Mouse (Mus musculus) liver, embryonic 16.5 days (tissue): ENCODE data around the gene Zbtb18. TPM values are rescaled to one million over a fixed set of nuclear protein-coding genes. Genes with fewer than 3 reads are reported as not detected.

Source experiments
- ATAC-seq: fragments of 200-750 bp; cut with Nextera tagmentation; 2 replicates; pipeline ENCODE4 v1.8.0; 2017; ENCODE audit warnings: low read depth, mild to moderate bottlenecking, moderate number of reproducible peaks, moderate library complexity
- H3K27ac ChIP-seq: fragments of 300-500 bp; sonication (generic); 2 replicates; pipeline ENCODE4 v1.5.1; 2014; ENCODE audit warnings: mild to moderate bottlenecking, low read length
- H3K27me3 ChIP-seq: fragments of 300-500 bp; sonication (generic); 2 replicates; pipeline ENCODE4 v1.6.1; 2014; ENCODE audit warnings: low read depth, low read length, mixed read lengths; ENCODE audit not compliant: control insufficient read depth, insufficient read depth
- H3K36me3 ChIP-seq: fragments of 300-500 bp; sonication (generic); 2 replicates; pipeline ENCODE4 v1.6.1; 2014; ENCODE audit warnings: mild to moderate bottlenecking; ENCODE audit not compliant: control insufficient read depth, insufficient read depth
- H3K4me1 ChIP-seq: fragments of 300-500 bp; sonication (generic); 2 replicates; pipeline ENCODE4 v1.6.1; 2014; ENCODE audit warnings: low read depth, low read length, mixed read lengths; ENCODE audit not compliant: control insufficient read depth
- H3K4me2 ChIP-seq: fragments of 300-500 bp; sonication (generic); 2 replicates; pipeline ENCODE4 v1.6.1; 2014; ENCODE audit warnings: low read depth, low read length, mixed read lengths
- H3K4me3 ChIP-seq: fragments of 300-500 bp; sonication (generic); 2 replicates; pipeline ENCODE4 v1.5.1; 2014; ENCODE audit warnings: low read depth, mild to moderate bottlenecking, low read length
- H3K9ac ChIP-seq: fragments of 300-500 bp; sonication (generic); 2 replicates; pipeline ENCODE4 v1.6.1; 2014; ENCODE audit warnings: low read depth, low read length
- H3K9me3 ChIP-seq: fragments of 300-500 bp; sonication (generic); replicated peaks from 2 replicates; pipeline ENCODE4 v1.6.1; 2016; ENCODE audit warnings: low read length; ENCODE audit not compliant: control insufficient read depth
- WGBS: fragments of 180-500 bp; shearing (Covaris S2); extraction: QIAGEN DNeasy Blood & Tissue Kit; methylation state at CpG from one replicate; pipeline ENCODE4 v1.1.7; 2014; ENCODE audit not compliant: insufficient replicate concordance; 5-methylcytosine and 5-hydroxymethylcytosine counted together
- polyA plus RNA-seq: library from polyadenylated mRNA; unstranded; fragments of >200 nt; fragmentation: Nextera tagmentation; extraction: Ambion mirVana; gene quantifications from 2 replicates; pipeline ENCODE4 v1.2.1, GENCODE M21; 2015

Zbtb18 gene
- polyA plus RNA-seq, 1 experiment from 2014 or later, result 0.47 TPM

GRCm38 (mm10) chr1:177452987-177453386 is 10.8 kb downstream of the Zbtb18 start:
- no peaks in the 10 kb centered on the region for H3K27me3 ChIP-seq
- WGBS, result 67% methylated on average over 5 of the region's 5 CpGs
- ATAC-seq, result no peak
- no peaks in the 10 kb centered on the region for H3K9me3 ChIP-seq
- peaks cover 2% of the 10 kb centered on the region for H3K36me3 ChIP-seq
- no peak overlapping the region for H3K4me2 ChIP-seq
- no peaks in the 10 kb centered on the region for H3K4me1 ChIP-seq
- no peak overlapping the region for H3K27ac ChIP-seq
- H3K9ac ChIP-seq, result no peak overlapping the region
- no peak overlapping the region for H3K4me3 ChIP-seq

- no peak overlapping the region for H3K4me3 ChIP-seq
- WGBS, result 70% methylated on average over 8 of the region's 8 CpGs
- no peaks in the 10 kb centered on the region for H3K36me3 ChIP-seq
- ATAC-seq, result peak; percentile 74
- no peaks in the 10 kb centered on the region for H3K27me3 ChIP-seq
- peak overlapping the region; percentile 16; the same call in 1 of the 2 replicates for H3K27ac ChIP-seq
- no peaks in the 10 kb centered on the region for H3K4me1 ChIP-seq
- H3K9me3 ChIP-seq, result no peaks in the 10 kb centered on the region
- no peak overlapping the region for H3K9ac ChIP-seq
- no peak overlapping the region; the same call in 1 of the 2 replicates for H3K4me2 ChIP-seq
Observed at GRCm38 (mm10) chr1:177453806-177454205, 11.7 kb downstream of the Zbtb18 start.

GRCm38 (mm10) chr1:177454492-177454891 is 12.3 kb downstream of the Zbtb18 start:
- WGBS, result 69% methylated on average over 6 of the region's 6 CpGs
- no peaks in the 10 kb centered on the region for H3K36me3 ChIP-seq
- no peaks in the 10 kb centered on the region for H3K9me3 ChIP-seq

GRCm38 (mm10) chr1:177455466-177455865 is 13.3 kb downstream of the Zbtb18 start:
- WGBS, result 60% methylated on average over 5 of the region's 5 CpGs
- no peak overlapping the region for H3K27ac ChIP-seq

More at GRCm38 (mm10) chr1:177454492-177454891, 12.3 kb downstream of the Zbtb18 start:
- Histone ChIP-seq H3K4me3 (no peak overlapping the region), H3K9ac (no peak overlapping the region), H3K4me2 (no peak overlapping the region), H3K4me1 (no peaks in the 10 kb centered on the region), H3K27ac (no peak overlapping the region), H3K27me3 (no peaks in the 10 kb centered on the region)
- ATAC-seq, result no peak

GRCm38 (mm10) chr1:177456208-177456607 is 14.1 kb downstream of the Zbtb18 start:
- ATAC-seq, result no peak
- 77% methylated on average over 4 of the region's 4 CpGs for WGBS
- Histone ChIP-seq H3K9me3 (no peaks in the 10 kb centered on the region), H3K27me3 (no peaks in the 10 kb centered on the region), H3K9ac (no peak overlapping the region), H3K4me1 (no peaks in the 10 kb centered on the region), H3K4me3 (no peak overlapping the region), H3K4me2 (no peak overlapping the region), H3K27ac (no peak overlapping the region), H3K36me3 (no peaks in the 10 kb centered on the region)

More at GRCm38 (mm10) chr1:177455466-177455865, 13.3 kb downstream of the Zbtb18 start:
- Histone ChIP-seq H3K9ac (no peak overlapping the region), H3K4me3 (no peak overlapping the region), H3K9me3 (no peaks in the 10 kb centered on the region), H3K4me1 (no peaks in the 10 kb centered on the region), H3K36me3 (no peaks in the 10 kb centered on the region), H3K4me2 (no peak overlapping the region), H3K27me3 (no peaks in the 10 kb centered on the region)
- ATAC-seq, result no peak

GRCm38 (mm10) chr1:177456772-177457171 is 14.6 kb downstream of the Zbtb18 start:
- no peaks in the 10 kb centered on the region for H3K9me3 ChIP-seq
- ATAC-seq, result no peak
- H3K36me3 ChIP-seq, result no peaks in the 10 kb centered on the region
- 38% methylated on average over 4 of the region's 4 CpGs for WGBS
- no peak overlapping the region for H3K4me3 ChIP-seq
- no peaks in the 10 kb centered on the region for H3K27me3 ChIP-seq
- H3K4me2 ChIP-seq, result no peak overlapping the region
- H3K4me1 ChIP-seq, result no peaks in the 10 kb centered on the region
- H3K27ac ChIP-seq, result no peak overlapping the region
- H3K9ac ChIP-seq, result no peak overlapping the region

- no peak overlapping the region for H3K27ac ChIP-seq
- 80% methylated on average over 6 of the region's 6 CpGs for WGBS
- H3K27me3 ChIP-seq, result no peaks in the 10 kb centered on the region
- H3K4me2 ChIP-seq, result no peak overlapping the region
- H3K4me3 ChIP-seq, result no peak overlapping the region
- ATAC-seq, result no peak
- H3K9ac ChIP-seq, result no peak overlapping the region
- H3K36me3 ChIP-seq, result no peaks in the 10 kb centered on the region
- no peaks in the 10 kb centered on the region for H3K9me3 ChIP-seq
- H3K4me1 ChIP-seq, result no peaks in the 10 kb centered on the region
Observed at GRCm38 (mm10) chr1:177457981-177458380, 15.8 kb downstream of the Zbtb18 start.

GRCm38 (mm10) chr1:177458456-177459389 is 16.6 kb downstream of the Zbtb18 start:
- WGBS, result 65% methylated on average over 18 of the region's 18 CpGs
- Histone ChIP-seq H3K27me3 (no peaks in the 10 kb centered on the region), H3K9me3 (no peaks in the 10 kb centered on the region), H3K9ac (no peak overlapping the region), H3K4me3 (no peak overlapping the region), H3K36me3 (no peaks in the 10 kb centered on the region), H3K4me2 (no peak overlapping the region), H3K27ac (no peak overlapping the region; the same call in 1 of the 2 replicates), H3K4me1 (no peaks in the 10 kb centered on the region)
- ATAC-seq, result peak; percentile 49; the same call in 1 of the 2 replicates

GRCm38 (mm10) chr1:177459536-177459935 is 17.4 kb downstream of the Zbtb18 start:
- Histone ChIP-seq H3K9ac (no peak overlapping the region), H3K4me3 (no peak overlapping the region), H3K4me2 (no peak overlapping the region), H3K9me3 (no peaks in the 10 kb centered on the region), H3K4me1 (no peaks in the 10 kb centered on the region), H3K36me3 (no peaks in the 10 kb centered on the region), H3K27me3 (no peaks in the 10 kb centered on the region), H3K27ac (no peak overlapping the region)
- 27% methylated on average over 2 of the region's 2 CpGs for WGBS
- ATAC-seq, result no peak
